Mouse (Mus musculus) heart, embryonic 16.5 days (tissue): ENCODE results near the gene Nceh1. TPM values are rescaled to one million over a fixed set of nuclear protein-coding genes. Genes with fewer than 3 reads are reported as not detected.

Experiments
- ATAC-seq: fragments of 200-750 bp; cut with Nextera tagmentation; replicated peaks from 2 replicates; pipeline ENCODE4 v1.8.0; 2017; ENCODE audit warnings: moderate number of reproducible peaks; ENCODE audit not compliant: insufficient read depth, low FRiP score; ENCODE audit errors: extremely low read depth
- H3K27ac ChIP-seq: fragments of 300-500 bp; sonication (generic); 2 replicates; pipeline ENCODE4 v1.5.1; 2014; ENCODE audit warnings: mild to moderate bottlenecking, low read length, control low read depth, moderate library complexity
- H3K27me3 ChIP-seq: fragments of 300-500 bp; sonication (generic); 2 replicates; pipeline ENCODE4 v1.6.1; 2014; ENCODE audit warnings: low read length, mixed read lengths; ENCODE audit not compliant: control insufficient read depth, insufficient read depth
- H3K36me3 ChIP-seq: fragments of 300-500 bp; sonication (generic); 2 replicates; pipeline ENCODE4 v1.6.1; 2014; ENCODE audit not compliant: control insufficient read depth, insufficient read depth
- H3K4me1 ChIP-seq: fragments of 300-500 bp; sonication (generic); 2 replicates; pipeline ENCODE4 v1.6.1; 2014; ENCODE audit warnings: low read length, mixed read lengths; ENCODE audit not compliant: control insufficient read depth, insufficient read depth
- H3K4me2 ChIP-seq: fragments of 300-500 bp; sonication (generic); 2 replicates; pipeline ENCODE4 v1.6.1; 2014; ENCODE audit warnings: low read depth, mild to moderate bottlenecking, control low read depth, low read length
- H3K4me3 ChIP-seq: fragments of 300-500 bp; sonication (generic); 2 replicates; pipeline ENCODE4 v1.5.1; 2014; ENCODE audit warnings: mild to moderate bottlenecking, control low read depth, low read length
- H3K9ac ChIP-seq: fragments of 300-500 bp; sonication (generic); 2 replicates; pipeline ENCODE4 v1.6.1; 2014; ENCODE audit warnings: low read length, control low read depth
- H3K9me3 ChIP-seq: fragments of 300-500 bp; sonication (generic); replicated peaks from 2 replicates; pipeline ENCODE4 v1.6.1; 2016; ENCODE audit warnings: low read length; ENCODE audit not compliant: control insufficient read depth
- WGBS: fragments of 180-500 bp; shearing (Covaris S2); extraction: QIAGEN DNeasy Blood & Tissue Kit; methylation state at CpG from one replicate; pipeline ENCODE4 v1.1.7; 2014; 5-methylcytosine and 5-hydroxymethylcytosine counted together
- polyA plus RNA-seq: library from polyadenylated mRNA; unstranded; fragments of >200 nt; fragmentation: Nextera tagmentation; extraction: Ambion mirVana; gene quantifications from 2 replicates; pipeline ENCODE4 v1.2.1, GENCODE M21; 2015

Gene Nceh1
- polyA plus RNA-seq, 1 experiment from 2014 or later: 22.3 TPM

DNA sequence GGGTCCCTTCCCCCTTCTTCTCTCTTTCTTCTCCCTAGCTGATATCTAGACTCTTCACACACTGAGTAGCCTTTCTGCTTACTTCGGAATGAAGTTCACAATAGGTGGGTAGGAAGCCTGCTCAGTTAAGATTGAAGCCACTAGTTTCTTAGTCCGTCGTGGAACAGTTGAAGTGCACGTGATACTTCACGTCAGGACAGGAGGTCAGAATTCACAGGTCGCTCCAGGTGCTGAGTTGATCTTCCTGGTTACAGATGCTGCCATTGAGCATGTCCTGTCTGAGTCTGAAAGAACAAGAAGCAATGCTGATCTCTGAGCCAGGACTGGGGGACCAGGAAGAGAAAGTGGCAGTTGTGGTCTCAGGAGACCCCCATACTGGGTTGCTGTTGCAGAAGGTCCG, 16.4 kb downstream of the Nceh1 start:
- Histone ChIP-seq H3K4me1 (peaks cover 18% of the 10 kb centered on the region), H3K4me3 (no peak overlapping the region), H3K9me3 (no peaks in the 10 kb centered on the region), H3K36me3 (no peaks in the 10 kb centered on the region), H3K27me3 (no peaks in the 10 kb centered on the region), H3K4me2 (no peak overlapping the region), H3K9ac (no peak overlapping the region), H3K27ac (no peak overlapping the region)
- no peak for ATAC-seq
- whole genome bisulfite sequencing: 80% methylated on average over 7 of the region's 7 CpGs

DNA sequence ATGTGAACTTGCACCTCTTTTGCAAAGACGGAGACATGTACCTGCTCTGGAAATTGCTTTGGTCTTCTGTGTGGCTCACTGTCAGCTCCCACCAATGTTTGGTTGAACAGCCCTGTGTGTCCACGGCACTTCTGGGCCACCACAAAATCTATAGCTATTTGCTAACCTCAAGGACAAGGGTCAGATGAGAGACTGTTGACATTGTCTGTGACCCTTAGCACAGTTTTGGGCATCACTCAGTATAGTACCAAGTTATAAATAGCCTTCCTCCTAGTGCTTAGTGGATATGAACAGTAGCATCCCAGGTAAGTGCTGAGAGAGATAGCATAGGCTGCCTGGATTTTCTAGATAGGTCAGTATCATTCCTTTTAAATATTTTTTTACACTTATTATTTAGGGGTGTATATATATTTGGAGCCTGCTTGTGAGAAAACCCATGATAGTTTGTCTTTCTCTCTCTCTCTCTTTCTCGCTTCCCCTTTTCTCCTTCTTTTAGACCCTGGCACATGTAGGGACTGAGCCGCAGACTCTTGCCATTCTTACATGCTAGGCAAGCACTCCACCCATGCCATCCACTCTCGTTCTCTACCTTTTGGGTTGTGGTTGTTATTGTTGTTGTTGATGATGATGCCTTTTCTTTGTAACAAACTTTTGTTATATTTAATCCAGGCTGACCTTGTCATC, 19.1 kb downstream of the Nceh1 start:
- Histone ChIP-seq H3K4me1 (peaks cover 33% of the 10 kb centered on the region), H3K27me3 (no peaks in the 10 kb centered on the region), H3K9me3 (no peaks in the 10 kb centered on the region), H3K4me3 (no peak overlapping the region), H3K9ac (no peak overlapping the region), H3K36me3 (no peaks in the 10 kb centered on the region), H3K4me2 (no peak overlapping the region), H3K27ac (0 out of 2 replicates have a peak overlapping the region, but pooled peaks have one; percentile 9)
- no peak for ATAC-seq
- 76% methylated on average over 5 of the region's 5 CpGs for WGBS

DNA sequence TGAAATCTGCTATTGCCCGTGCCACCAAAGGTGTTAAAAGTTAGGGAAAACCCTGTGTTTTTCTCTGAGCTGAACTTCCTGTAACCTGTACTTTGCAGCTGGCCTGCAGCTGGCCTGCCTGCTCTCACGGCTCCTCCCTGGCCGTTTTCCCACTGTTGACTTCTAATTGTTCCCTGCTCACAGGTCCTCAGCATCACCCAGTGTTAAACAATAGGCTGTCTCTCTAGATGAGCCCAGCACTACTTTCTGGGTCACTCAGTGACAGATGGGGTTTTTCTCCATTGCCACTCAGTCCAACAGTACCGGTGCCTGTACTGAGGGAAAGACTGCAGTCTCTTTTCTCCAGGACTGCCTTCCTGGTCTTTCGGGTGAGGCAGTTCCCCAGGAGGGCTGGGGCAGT, 22.3 kb downstream of the Nceh1 start:
- H3K36me3 ChIP-seq: peaks cover 4% of the 10 kb centered on the region
- no peaks in the 10 kb centered on the region for H3K27me3 ChIP-seq
- H3K4me1 ChIP-seq: peaks cover 30% of the 10 kb centered on the region
- H3K4me3 ChIP-seq: no peak overlapping the region
- H3K4me2 ChIP-seq: no peak overlapping the region
- peak; percentile 45; the same call in 1 of the 2 replicates for ATAC-seq
- peaks cover 3% of the 10 kb centered on the region; the same call in 1 of the 2 replicates for H3K9me3 ChIP-seq
- H3K27ac ChIP-seq: peak overlapping the region; percentile 22
- 38% methylated on average over 5 of the region's 5 CpGs for WGBS
- no peak overlapping the region for H3K9ac ChIP-seq

DNA sequence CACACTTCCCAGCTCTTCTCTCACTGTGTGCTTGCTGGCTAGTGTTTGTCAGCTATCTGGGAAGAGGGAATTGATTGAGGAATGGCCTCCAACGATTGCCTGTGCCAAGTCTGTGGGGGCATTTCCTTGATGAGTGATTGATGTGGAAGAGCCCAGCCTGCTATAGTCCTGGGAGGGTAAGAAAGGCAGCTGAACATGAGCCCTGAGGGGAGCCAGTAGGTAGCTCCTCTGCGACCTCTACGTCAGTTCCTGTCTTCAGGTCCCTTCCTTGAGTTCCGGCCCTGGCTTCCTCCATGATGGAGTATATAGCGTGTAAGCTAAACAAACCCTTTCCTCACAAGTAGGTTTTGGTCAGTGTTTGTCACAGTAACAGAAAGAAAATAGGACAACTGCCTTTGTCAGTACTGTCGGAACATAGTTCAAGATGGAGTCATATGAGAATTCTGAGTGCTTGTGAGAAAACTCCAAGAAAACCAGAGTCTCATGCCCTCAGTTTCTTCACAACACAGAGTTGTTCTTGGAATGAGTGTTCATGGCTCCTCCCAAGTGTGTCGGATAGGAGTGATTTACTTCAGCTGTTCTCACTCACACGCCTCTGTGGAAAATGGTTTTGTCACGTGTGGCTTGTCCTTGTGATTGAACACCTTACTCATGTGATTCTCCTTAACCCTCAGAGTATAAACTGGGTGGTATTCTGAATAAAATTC, 22.9 kb downstream of the Nceh1 start:
- ATAC-seq: no peak
- no peak overlapping the region for H3K4me3 ChIP-seq
- H3K4me1 ChIP-seq: peaks cover 30% of the 10 kb centered on the region
- peak overlapping the region; percentile 22 for H3K27ac ChIP-seq
- 69% methylated on average over 9 of the region's 9 CpGs for WGBS
- no peak overlapping the region for H3K9ac ChIP-seq
- H3K27me3 ChIP-seq: no peaks in the 10 kb centered on the region
- H3K9me3 ChIP-seq: peaks cover 3% of the 10 kb centered on the region; the same call in 1 of the 2 replicates
- no peak overlapping the region for H3K4me2 ChIP-seq
- H3K36me3 ChIP-seq: peaks cover 4% of the 10 kb centered on the region

DNA sequence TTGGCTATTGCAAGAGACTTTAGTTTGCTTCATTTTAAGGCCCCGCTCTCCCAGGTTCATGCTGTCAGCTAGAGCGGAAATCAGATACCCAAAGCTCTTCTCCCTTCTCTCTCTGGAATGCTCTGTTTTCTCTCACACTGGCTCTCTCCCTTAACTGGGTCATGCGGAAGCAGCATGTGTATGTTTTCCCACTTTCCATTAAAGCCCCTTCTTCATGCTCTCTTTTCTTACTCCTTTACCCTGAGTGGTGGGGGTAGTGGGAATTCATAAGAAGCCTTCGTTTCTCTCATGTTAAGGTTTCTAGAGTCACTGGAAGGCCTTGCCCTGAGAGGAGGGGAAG, 23.4 kb downstream of the Nceh1 start:
- H3K27me3 ChIP-seq: no peaks in the 10 kb centered on the region
- no peak overlapping the region for H3K9ac ChIP-seq
- H3K27ac ChIP-seq: no peak overlapping the region
- 64% methylated on average over 4 of the region's 4 CpGs for WGBS
- H3K4me1 ChIP-seq: peaks cover 28% of the 10 kb centered on the region
- no peak overlapping the region for H3K4me2 ChIP-seq
- peaks cover 3% of the 10 kb centered on the region; the same call in 1 of the 2 replicates for H3K9me3 ChIP-seq
- no peak overlapping the region for H3K4me3 ChIP-seq
- H3K36me3 ChIP-seq: peaks cover 4% of the 10 kb centered on the region
- no peak for ATAC-seq

DNA sequence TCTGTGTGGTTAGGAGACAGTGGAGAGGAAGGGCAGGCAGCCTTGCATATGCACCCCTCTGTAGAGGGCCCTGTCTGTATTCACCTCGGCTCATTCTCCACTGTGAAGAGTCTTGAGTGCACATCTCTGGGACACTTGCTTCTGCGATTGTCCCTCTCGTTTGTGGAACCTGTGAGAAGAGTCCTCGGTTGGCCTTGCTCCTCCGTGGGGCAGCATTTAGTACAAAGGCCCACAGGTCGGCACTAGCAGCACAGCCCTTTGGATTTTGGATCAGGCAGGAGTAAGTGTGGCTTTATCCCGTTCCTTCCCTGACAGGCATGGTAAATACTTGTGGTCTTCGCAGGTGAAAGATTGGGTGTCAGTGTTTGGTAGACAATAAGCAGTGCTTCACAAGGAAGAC, 23.8 kb downstream of the Nceh1 start:
- Histone ChIP-seq H3K4me3 (no peak overlapping the region), H3K27ac (no peak overlapping the region), H3K4me2 (no peak overlapping the region), H3K27me3 (no peaks in the 10 kb centered on the region), H3K9me3 (peaks cover 3% of the 10 kb centered on the region; the same call in 1 of the 2 replicates), H3K36me3 (peaks cover 4% of the 10 kb centered on the region), H3K9ac (no peak overlapping the region), H3K4me1 (peaks cover 24% of the 10 kb centered on the region)
- WGBS: 81% methylated on average over 8 of the region's 8 CpGs
- ATAC-seq: no peak

DNA sequence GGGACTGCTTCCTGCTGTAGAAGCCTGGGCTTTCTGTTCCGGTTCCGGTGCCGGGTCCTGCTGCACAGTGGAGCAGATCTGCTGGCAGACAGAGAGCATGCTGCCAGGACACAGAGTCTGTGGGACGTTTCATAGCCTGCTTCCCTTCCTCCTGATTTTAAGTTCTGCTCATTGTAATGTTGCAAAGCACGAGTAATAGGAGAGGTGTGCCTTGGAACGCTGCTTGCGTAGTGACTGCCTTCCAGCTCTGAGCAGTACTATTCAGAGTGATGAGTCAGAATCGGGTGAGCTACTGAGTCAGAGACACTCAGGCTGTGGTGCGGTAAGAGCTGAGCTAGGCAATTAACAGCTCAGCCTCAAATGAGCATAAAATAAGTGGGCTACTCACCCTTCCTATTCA, 26.9 kb downstream of the Nceh1 start:
- no peak overlapping the region for H3K4me2 ChIP-seq
- peaks cover 4% of the 10 kb centered on the region for H3K36me3 ChIP-seq
- H3K27ac ChIP-seq: no peak overlapping the region
- peaks cover 17% of the 10 kb centered on the region for H3K4me1 ChIP-seq
- no peak for ATAC-seq
- no peak overlapping the region for H3K4me3 ChIP-seq
- 83% methylated on average over 9 of the region's 9 CpGs for WGBS
- no peaks in the 10 kb centered on the region for H3K27me3 ChIP-seq
- H3K9ac ChIP-seq: no peak overlapping the region
- H3K9me3 ChIP-seq: peaks cover 3% of the 10 kb centered on the region; the same call in 1 of the 2 replicates

DNA sequence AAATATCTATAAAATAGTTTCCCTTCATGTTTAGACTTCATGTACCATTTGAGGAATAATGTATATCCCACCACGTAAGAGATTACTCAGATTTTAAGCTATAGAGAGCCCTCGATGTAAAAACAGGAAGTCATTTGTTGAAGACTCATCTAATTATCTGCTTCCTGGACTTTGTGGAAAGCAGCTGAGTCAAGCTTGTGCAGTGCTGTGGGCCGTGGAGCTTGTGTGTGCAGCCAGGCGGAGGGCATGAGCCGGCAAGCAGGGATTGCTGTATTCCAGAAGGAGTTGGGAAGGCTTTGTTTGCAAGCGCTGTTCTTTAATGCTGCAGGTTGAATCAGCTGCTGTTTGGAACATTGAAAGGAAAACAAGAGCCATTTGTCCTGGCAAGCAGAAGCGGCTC, 27.5 kb downstream of the Nceh1 start:
- ATAC-seq: no peak

More for the DNA sequence above, 27.5 kb downstream of the Nceh1 start:
- Histone ChIP-seq H3K27me3 (no peaks in the 10 kb centered on the region), H3K4me3 (no peak overlapping the region), H3K27ac (no peak overlapping the region), H3K9ac (no peak overlapping the region), H3K36me3 (peaks cover 4% of the 10 kb centered on the region), H3K4me1 (peaks cover 11% of the 10 kb centered on the region), H3K4me2 (no peak overlapping the region), H3K9me3 (peaks cover 3% of the 10 kb centered on the region; the same call in 1 of the 2 replicates)
- 65% methylated on average over 7 of the region's 7 CpGs for WGBS
